Mouse (Mus musculus) liver (tissue): ENCODE measurements around the gene Gucy1b2.

Experiments
- DNase-seq: peaks from one replicate; pipeline ENCODE4 v3.0.0-alpha.2; 2020; ENCODE audit warnings: mixed read lengths

Gucy1b2 gene

DNA sequence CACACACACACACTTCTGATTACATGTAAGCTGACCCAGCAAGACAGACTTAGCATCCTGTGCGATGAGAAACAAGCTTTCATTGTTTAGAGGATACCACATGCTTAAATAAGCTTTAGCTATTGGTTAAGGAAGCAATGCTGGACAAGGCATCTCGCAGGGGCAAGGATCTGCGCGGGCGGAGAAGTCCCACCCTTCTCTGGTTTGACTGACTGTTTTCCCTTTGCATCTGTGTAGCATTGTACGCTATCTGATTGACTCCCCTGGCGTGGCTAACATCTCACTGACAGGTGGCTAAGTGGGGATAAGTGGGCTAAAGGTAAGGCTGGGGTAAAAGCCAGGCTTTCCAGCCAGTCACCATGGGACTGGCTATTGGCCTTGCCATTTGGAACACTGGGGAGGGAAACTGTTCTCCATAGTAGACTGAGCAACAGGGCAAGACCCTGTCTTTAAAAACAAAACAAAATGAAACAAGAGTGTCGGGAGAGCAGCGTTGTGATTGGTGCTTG is at the start of gene Gucy1b2:
Gene Gucy1b2 (minus strand): TSS at position 51 of the 509 bp plus-strand sequence.
- DNase-seq, result no peak

- DNase-seq, result no peak
Measured at GRCm38 (mm10) chr14:62497391-62497790, 41.3 kb upstream of the Gucy1b2 start.

GRCm38 (mm10) chr14:62496501-62496900 is 40.4 kb upstream of the Gucy1b2 start:
- DNase-seq, result no peak

- no peak for DNase-seq
Measured at GRCm38 (mm10) chr14:62493456-62493855, 37.4 kb upstream of the Gucy1b2 start.

DNA sequence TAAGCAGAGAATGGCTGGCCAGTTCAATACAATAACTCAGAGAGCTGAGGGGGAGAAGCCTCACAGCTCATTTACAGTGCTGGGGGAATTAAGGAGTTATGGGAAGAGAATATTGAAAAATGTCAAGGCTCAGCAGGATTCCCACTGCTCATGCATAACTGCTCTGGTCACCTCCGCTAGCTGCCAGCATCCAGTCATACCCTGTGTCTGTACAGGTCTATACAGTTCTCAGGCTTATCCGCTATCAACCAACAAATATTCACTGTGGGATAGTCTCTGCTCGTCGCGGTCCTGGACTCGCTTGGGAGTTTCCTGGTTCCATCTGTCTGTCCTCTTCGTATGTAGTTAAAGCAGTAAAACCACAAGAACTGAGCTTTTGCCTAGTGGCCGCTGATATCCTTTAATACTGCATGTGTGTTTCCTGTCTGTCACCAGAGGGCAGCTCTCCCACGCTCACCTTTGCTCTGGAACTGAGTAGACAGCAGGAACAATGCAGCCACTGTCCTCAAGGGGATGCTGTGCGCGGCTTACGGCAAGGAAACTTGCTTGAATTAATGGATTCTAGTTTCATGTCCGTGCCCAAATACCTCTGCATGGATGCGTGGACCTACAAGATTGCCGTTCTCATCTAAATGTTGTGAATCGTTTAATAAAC is 36.2 kb upstream of the Gucy1b2 start:
- DNase-seq, result peak; percentile 66

- no peak for DNase-seq
Measured at GRCm38 (mm10) chr14:62488270-62488669, 32.2 kb upstream of the Gucy1b2 start.

GRCm38 (mm10) chr14:62481381-62481780 is 25.3 kb upstream of the Gucy1b2 start:
- no peak for DNase-seq

GRCm38 (mm10) chr14:62479395-62479794 is 23.3 kb upstream of the Gucy1b2 start:
- no peak for DNase-seq

GRCm38 (mm10) chr14:62474481-62474880 is 18.4 kb upstream of the Gucy1b2 start:
- no peak for DNase-seq

DNA sequence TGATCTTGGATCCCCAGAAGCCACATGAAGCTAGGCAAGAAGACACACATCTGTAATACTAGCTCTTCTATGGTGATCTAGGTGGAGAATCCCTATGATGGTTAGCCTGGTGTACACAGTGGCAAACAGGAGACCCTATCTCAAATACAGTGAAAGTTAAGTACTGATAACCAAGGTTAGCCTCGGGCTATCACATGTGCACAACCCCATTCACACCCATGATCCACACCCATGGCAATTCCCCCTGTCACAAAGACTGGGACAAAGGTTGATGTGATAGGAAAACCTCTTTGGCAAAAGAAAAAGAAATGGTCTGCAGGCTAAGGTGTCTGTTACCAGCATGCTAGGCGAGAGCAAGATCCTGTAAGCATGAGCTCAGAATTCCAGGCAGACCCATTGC is 16.0 kb upstream of the Gucy1b2 start:
- DNase-seq, result no peak

DNA sequence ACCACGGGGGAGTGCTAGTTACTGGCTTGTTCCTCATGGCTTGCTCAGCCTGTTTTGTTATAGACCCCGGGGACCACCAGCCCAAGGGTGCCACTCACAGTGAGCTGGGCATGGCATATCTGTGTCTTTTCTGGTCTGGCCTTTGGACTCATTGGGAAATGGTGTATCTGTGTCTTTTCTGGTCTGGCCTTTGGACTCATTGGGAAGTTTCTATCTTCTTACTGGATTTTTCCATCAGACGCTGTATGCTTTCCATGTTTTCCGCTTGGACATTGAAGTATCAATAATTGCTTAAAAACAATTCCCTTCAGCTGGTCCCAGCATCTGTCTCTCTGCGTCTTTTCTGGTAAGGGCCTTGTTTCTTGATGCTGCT is 12.7 kb upstream of the Gucy1b2 start:
- no peak for DNase-seq

GRCm38 (mm10) chr14:62468119-62468752 is 12.1 kb upstream of the Gucy1b2 start:
- no peak for DNase-seq

DNA sequence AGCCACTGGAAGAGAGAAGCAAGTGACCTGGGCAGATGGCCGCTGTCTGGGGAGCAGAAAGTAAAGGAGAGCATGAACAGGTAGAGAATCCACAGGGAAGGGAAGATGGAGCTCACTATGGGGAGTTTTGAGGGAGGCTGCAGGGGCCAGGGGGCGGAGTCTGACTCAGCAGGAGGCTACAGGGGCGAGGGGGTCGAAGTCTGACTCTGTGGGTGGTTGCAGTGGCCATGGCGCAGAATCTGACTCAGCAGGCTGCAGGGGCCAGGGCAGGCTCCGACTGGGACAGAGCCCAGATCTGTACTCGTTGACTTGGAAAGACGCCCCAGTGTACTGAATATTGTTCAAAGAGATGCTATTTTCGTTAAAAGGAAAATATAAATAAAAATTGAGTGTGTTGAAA is 8.9 kb upstream of the Gucy1b2 start:
- peak; percentile 11 for DNase-seq

DNA sequence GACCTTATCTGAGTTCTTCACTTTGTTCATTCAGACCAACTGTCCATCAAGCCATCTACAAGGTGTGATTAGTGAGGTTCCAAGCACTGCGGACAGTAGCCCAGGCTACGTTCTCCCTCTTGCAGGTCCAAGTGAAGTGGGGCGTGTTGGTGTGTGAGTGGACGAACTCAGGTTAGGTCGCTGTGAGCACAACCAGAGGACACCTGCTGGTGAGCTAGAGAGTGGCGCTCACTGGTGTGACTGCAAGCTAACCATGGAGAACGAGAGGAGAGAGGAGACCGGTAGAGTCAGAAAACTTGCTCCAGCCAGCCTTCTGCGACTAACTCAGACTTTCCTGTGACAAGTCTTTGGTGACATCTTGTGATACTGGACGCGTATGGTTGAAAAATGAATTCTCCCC is 3.5 kb upstream of the Gucy1b2 start:
- no peak for DNase-seq

DNA sequence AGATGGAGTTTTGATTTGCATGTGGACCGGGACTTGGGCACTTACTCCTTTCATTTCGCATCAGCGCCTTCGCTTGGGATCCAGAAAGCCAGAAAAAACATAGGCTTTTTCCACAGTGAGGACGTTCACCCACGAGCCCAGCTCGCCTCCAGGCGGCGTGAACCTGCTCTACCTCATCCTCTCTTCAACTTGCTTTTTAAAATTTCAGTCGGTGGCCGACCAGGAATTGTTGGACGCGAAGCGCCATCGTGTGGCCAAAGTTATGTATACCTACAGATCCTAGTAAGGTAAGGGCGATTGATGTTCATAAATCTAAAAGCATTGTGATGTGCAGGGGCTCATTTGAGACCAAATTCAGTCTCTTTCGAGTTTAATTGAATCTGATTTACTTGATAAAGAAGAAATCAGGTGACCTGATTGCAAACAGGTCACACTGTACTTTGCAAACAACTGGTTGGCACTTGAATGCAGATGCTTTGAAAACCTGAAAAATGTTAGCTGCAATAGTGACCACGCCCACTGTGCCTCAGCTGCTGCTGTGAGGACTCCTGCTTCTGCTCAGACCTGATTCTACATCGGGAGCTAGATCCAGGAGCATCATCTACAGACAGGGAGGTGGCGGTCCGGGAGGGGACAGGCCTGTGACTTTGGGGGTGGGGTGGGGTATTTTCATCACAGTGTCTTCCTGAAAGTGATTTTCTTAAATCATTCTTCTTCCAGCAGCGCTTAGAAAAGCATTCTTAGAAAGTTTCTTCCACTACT is 1.5 kb upstream of the Gucy1b2 start:
- peak; percentile 75 for DNase-seq

GRCm38 (mm10) chr14:62455570-62455879 is 564 bp downstream of the Gucy1b2 start:
- DNase-seq, result no peak

GRCm38 (mm10) chr14:62454760-62455569 is 1.1 kb downstream of the Gucy1b2 start:
- no peak for DNase-seq

GRCm38 (mm10) chr14:62454136-62454535 is 2.0 kb downstream of the Gucy1b2 start:
- DNase-seq, result no peak

DNA sequence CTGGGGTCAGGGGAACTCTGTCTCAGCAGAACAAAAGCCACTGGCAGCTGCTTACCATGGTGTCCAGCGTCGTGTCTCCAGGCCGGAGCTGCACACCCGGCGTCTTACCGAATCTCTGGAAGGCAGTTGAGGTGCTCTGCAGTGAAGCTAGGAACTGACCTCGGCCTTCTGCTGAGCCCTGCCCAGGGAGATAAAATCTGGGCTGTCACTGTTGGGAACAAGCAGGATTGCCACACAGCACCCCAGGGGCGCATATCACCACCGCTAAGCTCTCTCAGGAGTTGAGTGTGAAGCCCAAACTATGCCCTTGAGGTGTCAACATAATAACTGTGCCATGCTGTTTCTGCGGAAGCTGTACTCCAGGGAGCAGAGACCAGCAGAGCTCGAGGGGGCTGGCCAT is 2.8 kb downstream of the Gucy1b2 start:
- no peak for DNase-seq

DNA sequence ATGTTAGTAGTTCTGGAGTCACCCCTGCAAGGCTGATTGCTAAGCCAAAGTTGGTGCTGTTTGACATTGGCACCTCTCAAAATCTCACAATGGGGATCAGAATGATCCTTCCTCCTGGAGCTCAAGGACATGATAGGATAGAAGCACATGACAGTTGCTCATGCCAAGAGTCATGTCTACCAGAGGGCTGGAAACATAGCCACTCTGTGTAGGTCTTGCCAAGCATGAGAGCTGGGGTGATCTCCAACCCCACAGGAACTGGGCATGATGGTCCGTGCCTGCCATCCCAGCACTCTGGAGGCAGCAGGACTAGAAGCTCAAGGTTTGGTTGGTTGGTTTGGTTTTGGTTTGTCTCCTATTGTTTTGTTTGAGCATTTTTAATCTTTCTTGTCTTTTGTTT is 5.4 kb downstream of the Gucy1b2 start:
- DNase-seq, result no peak

DNA sequence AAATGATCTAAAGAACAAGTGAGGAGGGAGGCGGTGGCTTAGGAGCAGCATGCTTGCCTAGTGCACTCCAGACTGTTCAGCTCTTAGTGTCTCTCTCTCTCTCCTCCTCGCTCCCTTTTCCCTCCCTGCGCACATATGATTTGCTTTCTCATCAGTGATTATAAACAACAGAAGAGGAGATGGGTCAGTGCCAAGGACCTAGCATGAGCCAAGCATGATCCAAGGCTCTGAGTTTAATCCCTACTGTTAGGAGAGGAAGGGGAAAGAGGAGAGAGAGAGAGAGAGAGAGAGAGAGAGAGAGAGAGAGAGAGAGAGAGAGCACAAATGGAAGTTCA is 8.9 kb downstream of the Gucy1b2 start:
- DNase-seq, result no peak

GRCm38 (mm10) chr14:62446385-62447213 is 9.5 kb downstream of the Gucy1b2 start:
- no peak for DNase-seq
